Mouse (Mus musculus) adrenal gland, postnatal 25 days (tissue): ENCODE results near the gene Trpc2. TPM values are rescaled to one million over a fixed set of nuclear protein-coding genes. Genes with fewer than 3 reads are reported as not detected.

Experiments used
- DNase-seq: peaks from one replicate; pipeline ENCODE4 v3.0.0; 2021; ENCODE audit warnings: mixed read lengths
- total RNA-seq: library from RNA; stranded (reverse); gene quantifications from 2 replicates; pipeline ENCODE4 v1.2.3, GENCODE M21; 2021

Trpc2 gene
- total RNA-seq, 1 experiment from 2014 or later = not detected

DNA sequence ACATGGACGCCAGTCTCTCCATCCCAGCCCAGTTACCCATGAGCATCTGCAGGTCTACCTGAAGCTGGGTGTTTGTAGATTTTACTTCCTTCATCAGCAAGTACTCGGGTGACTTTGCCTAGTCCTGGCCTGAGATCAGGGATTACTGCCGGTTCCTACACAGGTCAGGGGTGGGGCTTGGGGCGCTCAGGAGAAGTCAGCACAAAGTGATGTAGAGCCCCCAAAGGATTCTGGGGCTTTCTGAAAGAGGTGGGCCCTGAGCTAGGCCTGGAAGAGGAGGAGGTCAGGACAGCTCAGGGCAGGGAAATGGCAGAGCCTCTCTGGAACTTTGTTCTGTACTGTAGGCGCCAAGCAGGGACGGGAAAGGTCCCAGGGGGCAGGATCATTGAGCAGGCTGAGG lies 19.8 kb downstream of the Trpc2 start:
- DNase-seq = no peak

DNA sequence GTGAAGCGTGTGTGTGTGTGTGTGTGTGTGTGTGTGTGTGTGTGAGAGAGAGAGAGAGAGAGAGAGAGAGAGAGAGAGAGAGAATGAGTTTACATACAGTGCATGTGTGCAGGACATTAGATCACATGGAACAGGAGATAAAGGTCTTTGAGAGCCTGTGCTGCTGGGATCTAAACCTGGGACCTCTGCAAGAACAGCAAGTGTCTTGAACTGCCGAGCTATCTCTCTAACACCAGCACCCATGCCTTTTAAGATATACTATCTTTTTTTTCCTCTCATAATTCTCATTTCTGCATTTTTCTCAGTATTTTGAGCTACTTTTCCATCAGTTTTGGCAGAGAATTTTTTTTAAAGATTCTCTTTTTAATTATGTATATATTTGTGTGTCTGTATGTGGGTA lies 20.6 kb downstream of the Trpc2 start:
- DNase-seq = no peak

DNA sequence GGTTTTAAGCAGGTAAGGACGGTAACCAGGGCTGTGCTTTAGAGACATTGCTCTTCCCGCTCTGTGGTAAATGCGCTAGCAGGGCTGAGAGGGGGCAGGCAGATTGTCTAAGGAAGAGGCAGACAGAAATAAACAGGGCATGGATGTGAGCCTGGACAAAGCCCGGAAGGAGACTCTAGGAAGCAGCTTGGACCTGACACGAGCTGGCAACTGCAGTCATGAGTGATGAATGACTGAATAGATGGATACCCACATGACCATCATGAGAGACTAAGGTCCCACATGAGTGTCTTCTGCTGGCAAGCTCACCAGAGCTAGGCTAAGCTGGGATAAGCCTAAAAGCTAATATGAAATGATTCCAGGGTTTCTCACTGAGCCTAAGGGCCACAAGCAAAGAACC lies 21.2 kb downstream of the Trpc2 start:
- DNase-seq = no peak

DNA sequence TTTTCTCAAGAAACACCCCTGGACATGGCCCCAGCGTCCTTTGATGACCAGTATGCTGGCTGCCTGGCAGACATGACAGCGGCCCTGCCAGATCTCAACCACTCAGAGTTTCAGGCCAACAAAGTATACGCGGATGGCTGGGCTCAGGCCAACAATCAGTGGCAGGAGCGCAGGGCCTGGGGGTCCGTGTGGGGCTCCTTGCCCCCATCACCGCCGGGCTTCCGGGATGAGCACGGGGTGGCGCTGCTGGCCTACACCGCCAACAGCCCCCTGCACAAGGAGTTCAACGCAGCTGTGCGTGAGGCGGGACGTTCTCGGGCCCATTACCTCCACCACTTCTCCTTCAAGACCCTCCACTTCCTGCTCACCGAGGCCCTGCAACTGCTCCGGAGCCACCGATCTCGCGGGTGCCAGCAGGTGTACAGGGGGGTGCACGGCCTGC lies 23.8 kb downstream of the Trpc2 start:
- DNase-seq = peak; percentile 16

DNA sequence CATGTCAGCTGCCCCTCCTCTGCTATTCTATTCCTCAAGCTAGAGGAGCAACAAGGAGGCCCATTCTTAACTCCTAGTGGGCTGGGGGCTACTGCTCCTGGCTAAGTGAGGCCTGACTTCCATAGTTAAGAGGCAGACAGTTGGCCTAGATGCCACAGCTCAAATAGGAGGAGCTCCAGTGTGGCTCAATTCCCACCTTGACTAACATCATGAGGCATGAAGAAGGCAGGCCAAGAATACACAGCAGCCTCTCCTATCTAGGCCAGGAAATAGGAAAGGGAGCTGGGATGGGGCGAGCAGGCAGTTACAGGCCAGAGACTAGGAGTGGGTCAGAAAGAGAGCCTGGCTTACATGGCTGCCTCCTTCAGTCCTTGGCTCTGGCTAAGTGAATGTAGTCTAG lies 25.3 kb downstream of the Trpc2 start:
- no peak for DNase-seq

DNA sequence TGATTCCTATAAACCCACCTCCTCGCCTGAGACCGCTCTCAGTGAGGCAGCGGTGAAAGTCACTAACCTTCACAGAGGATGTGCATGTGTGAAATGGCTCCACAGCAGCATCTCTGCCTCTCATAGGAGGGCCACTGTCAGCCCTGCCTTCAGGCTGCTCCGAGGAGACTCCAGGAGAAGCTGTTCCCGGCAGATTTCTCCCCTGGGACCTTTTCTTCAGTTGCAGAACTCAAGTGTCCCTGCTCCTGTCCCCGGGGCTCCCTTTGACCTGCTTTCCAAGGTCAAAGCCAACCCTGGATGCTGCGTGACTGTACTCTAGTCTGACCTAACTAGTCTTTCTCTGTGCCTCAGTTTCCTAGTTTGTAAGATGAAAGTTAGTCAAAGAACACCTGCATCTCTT lies 26.3 kb downstream of the Trpc2 start, which contains the start of gene Art5:
Gene Art5, minus strand, starts transcription at position 319 of the 400 bp plus-strand sequence.
- DNase-seq = no peak

DNA sequence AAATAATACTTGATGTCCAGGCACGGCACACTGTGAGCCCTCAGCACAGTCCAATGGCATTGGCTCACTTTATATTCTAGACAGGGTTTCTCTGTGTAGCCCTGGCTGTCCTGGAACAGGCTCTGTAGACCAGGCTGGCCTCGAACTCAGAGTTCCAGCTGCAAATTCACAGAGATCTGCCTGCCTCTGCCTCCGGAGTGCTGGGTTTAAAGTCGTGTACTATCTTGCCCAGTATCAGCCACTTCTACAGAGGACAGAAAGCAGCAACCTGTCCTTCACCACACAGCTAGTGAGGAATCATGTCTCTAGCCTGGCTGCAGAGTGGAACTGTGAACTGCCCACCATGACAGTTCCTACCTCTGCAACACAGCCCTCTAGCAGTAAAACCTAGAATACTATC lies 26.8 kb downstream of the Trpc2 start:
- DNase-seq = no peak

DNA sequence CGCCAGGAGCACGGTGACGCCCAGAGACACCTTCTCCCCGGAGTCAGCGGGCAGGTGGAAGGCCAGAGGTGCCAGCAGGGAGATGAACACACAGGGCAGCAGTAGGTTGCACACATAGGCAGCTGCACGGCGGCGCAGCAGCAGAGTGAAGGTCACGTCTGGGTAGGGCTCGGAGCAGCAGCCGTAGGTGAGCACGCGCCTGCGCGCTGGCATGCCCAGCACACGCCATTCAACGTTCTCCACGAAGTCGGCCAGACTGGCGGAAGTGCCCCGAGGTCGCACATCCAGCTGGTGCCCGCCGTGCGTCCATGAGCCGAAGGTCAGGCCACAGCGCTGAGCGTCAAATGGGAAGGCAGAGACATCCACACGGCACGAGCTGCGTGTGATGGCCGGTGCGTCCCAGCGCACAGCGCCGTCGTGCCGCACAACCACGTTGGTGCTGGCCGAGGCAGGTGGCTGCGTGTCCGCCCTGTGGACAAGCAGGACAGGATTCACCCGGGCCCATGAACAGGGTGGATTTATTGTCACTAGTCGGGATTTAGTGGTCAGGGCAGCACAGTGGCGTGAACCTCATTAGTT lies 30.3 kb downstream of the Trpc2 start:
- no peak for DNase-seq

DNA sequence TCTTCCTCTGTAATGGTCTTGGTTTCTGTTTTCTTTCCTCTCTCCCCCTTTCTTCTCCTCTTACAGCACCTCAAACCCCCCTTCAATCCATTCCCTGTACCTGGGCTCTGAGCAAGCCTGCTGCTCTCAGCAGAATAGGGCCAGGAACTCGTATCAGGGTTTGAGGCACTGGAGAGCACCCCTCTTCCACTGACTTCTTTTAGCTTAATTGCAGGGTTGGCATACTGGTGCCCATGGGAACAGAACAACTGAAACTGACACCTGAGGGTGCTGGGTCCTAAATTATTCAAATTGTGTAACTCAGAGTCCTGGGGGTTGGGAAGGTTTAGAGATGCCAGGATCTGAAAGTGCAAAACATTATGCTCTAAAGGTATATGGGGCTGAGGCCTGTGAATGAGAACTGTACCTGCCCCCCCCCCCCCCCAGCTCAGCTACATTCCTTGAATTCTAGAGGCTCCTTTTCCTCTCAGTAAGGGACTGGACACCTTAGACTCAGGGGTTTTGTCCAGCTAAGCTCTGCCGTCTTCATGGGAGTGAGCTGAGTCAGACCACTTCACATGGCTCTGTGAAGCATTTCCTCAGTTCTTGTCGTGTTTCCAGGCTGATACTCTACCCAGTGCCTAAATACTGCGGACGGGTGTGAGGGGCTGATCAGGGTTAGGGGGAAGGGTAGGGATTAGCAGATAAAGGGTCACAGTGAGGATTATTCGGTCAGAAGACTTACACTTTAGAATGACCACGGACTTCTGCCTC lies 33.8 kb downstream of the Trpc2 start, which contains the start of gene Chrna10:
Gene Chrna10, minus strand, starts transcription at position 250 of the 753 bp plus-strand sequence.
- DNase-seq = no peak

DNA sequence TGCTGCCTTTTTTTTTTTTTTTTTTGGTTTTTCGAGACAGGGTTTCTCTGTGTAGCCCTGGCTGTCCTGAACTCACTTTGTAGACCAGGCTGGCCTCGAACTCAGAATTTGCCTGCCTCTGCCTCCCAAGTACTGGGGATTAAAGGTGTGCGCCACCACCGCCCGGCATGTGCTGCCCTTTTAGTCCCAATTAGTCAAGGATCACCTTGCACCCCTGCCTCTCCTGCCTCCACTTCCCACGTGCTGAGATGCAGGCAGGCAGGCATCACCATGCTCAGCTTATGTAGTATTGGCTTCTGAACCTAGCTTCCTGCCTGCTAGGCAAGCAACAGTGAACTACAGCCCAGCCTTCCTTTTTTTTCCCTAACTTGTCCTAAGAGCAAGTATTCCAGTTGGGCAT lies 34.5 kb downstream of the Trpc2 start:
- DNase-seq = no peak

DNA sequence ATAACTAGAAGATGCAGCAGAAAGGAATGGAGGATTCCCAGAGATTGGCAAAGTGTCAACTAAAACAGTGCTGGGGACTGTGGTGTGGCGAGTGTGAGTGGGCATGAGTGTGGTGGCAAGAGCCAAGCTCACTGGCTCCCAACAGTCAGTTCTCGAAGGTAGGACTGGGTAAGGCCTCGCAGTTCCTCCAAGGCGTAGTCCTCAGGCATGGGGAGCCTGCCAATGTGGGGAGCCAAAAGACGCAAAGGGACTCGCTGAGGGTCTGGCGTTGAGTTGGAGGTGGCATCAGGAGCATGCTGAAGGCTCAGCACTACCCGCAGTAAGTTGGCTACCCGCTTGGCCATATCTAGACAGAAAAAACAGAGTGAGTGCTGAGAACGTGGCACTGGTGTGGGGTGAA lies 37.4 kb downstream of the Trpc2 start:
- DNase-seq = no peak

DNA sequence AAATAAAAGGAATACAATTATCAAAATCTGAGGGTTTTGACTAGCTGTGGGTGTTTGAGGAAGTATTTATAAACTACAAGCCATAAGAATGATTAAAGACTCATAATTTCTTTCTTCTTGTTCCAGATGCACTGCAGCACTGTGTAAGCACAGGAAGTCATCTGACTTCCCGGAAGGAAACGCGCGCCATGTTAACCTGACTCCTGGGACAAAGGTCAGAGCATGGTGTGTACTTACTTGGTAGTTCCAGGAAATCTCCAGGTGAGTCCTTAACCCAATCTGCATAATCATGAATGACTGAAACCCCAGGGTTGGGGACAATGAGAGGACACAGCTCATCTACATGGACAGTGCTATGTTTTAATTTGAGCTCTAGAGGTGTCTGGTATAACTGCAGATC lies 49.5 kb downstream of the Trpc2 start:
- DNase-seq = no peak

DNA sequence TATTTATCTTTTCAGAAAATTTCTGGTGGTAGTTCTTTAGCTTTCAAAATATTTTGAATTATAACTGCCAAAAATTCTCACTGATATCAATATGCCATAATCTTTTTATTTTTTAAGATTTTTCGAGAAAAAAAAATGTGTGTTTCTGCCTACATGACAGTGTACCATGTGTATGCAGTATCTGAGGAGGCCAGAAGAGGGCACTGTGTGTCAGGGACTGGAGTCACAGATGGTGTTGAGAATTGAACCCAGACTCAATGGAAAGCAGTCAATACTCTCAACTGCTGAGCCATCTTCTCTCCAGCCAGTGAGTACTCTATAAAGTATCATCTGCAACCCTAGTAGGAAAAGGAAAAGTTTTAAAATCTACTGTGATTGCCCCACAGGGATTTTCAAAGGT lies 54.5 kb downstream of the Trpc2 start:
- peak; percentile 22 for DNase-seq

DNA sequence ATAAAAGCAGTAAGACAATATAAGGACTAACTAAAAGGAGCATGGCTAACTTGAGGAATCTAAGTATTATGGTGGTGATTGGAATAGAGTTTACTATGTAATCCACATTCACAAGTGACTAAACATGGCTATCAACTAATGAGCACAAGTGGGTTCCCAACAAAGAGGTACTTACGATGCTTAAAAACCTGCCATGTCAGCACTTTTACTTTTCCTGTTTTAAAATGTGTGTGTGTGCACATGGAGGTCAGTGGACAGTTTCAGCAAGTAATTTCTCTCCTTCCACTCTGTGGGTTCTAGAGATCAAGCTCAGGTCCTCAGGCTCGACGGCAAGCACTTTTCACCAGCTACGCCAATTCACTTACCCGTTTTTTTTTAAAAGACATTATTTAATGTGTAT lies 55.0 kb downstream of the Trpc2 start:
- no peak for DNase-seq

Other genes with a start within 250 kb of the Trpc2 start
- 101 and 110 TPM in 2 replicates for gene Inppl1, start 244.9 kb upstream of the Trpc2 start, total RNA-seq
- 1.5 TPM in 1 of 2 replicates, not detected in the other for gene Folr2, start 225.9 kb upstream of the Trpc2 start, total RNA-seq
- gene Anapc15, start 219.4 kb upstream of the Trpc2 start, total RNA-seq = 26.7 and 41.7 TPM in 2 replicates
- 6.8 and 7.9 TPM in 2 replicates for gene Folr1, start 212.3 kb upstream of the Trpc2 start, total RNA-seq
- gene Lamtor1, start 177.2 kb upstream of the Trpc2 start, total RNA-seq = 99.9 and 103 TPM in 2 replicates
- gene Tomt, start 176.8 kb upstream of the Trpc2 start, total RNA-seq = not detected in 2 replicates
- 13.3 and 17.2 TPM in 2 replicates for gene Lrrc51, start 149.2 kb upstream of the Trpc2 start, total RNA-seq
- gene Numa1, start 149.0 kb upstream of the Trpc2 start, total RNA-seq = 168 and 210 TPM in 2 replicates
- gene Il18bp, start 64.4 kb upstream of the Trpc2 start, total RNA-seq = 7.4 and 8.9 TPM in 2 replicates
- 28.5 and 34.7 TPM in 2 replicates for gene Rnf121, start 17.6 kb upstream of the Trpc2 start, total RNA-seq
- 18.0 and 19.9 TPM in 2 replicates for gene Xndc1, start 17.6 kb upstream of the Trpc2 start, total RNA-seq
- gene Xntrpc, start 17.4 kb upstream of the Trpc2 start, total RNA-seq = 0.33 and 1.9 TPM in 2 replicates
- not detected in 2 replicates for gene Art1, start 18.6 kb downstream of the Trpc2 start, total RNA-seq
- not detected in 2 replicates for gene Art5, start 26.4 kb downstream of the Trpc2 start, total RNA-seq
- gene Chrna10, start 33.7 kb downstream of the Trpc2 start, total RNA-seq = not detected in 2 replicates
- gene Nup98, start 127.1 kb downstream of the Trpc2 start, total RNA-seq = 60.8 and 61.0 TPM in 2 replicates
- gene Pgap2, start 127.1 kb downstream of the Trpc2 start, total RNA-seq = 82.3 and 110 TPM in 2 replicates
- gene Rhog, start 172.9 kb downstream of the Trpc2 start, total RNA-seq = 58.9 and 59.7 TPM in 2 replicates
- gene Stim1, start 184.7 kb downstream of the Trpc2 start, total RNA-seq = 52.4 and 65.8 TPM in 2 replicates